In genomic region chr9:46735664-46736067, GRCm38 (mm10) we compare ENCODE assay signal across 8 mouse cellular contexts.
DNase-seq lines count a peak whose midpoint lies in the region; ATAC-seq lines count a peak whose summit lies in the region.

No protein-coding gene starts in this region.

- no peak overlapping the region for H3K27ac ChIP-seq in hindbrain, embryonic 13.5 days

- no peak overlapping the region for H3K4me3 ChIP-seq in hindbrain, embryonic 13.5 days

- 5% methylated on average over 4 of the region's 4 CpGs for WGBS in hindbrain, embryonic 13.5 days

- no peak overlapping the region for H3K4me2 ChIP-seq in hindbrain, embryonic 13.5 days

- peaks cover 30% of the 10 kb centered on the region for H3K4me1 ChIP-seq in hindbrain, embryonic 13.5 days (replicated peaks)

- peak; percentile 82 for DNase-seq in R1 (ENCODE audit: low read depth, low spot score)
- DNase-seq in cerebellum, adult 9-11 months, result peak; percentile 87
- peak; percentile 67 to 85 for DNase-seq in frontal cortex, postnatal 10 days (ENCODE audit: low spot score in 2 of 2)
- DNase-seq in layer of hippocampus, postnatal 10 days (ENCODE audit: low spot score in 2 of 2), result peak; percentile 94 to 95
- peak; percentile 88 for DNase-seq in lung, postnatal 36 days
- DNase-seq in right cerebral cortex, postnatal 10 days (ENCODE audit: low spot score in 2 of 2), result peak; percentile 85 to 92
- DNase-seq in urinary bladder, postnatal 10 days (ENCODE audit: low spot score), result peak; percentile 59

- peak; percentile 32; the same call in 1 of the 2 replicates for ATAC-seq in hindbrain, embryonic 13.5 days (ENCODE audit: low FRiP score)

- no peaks in the 10 kb centered on the region for H3K9me3 ChIP-seq in hindbrain, embryonic 13.5 days

- H3K27me3 ChIP-seq in hindbrain, embryonic 13.5 days, result 0 out of 2 replicates have a peak, but pooled peaks cover 8% of the 10 kb centered on the region

- H3K36me3 ChIP-seq in hindbrain, embryonic 13.5 days, result no peaks in the 10 kb centered on the region

- no peak overlapping the region for H3K9ac ChIP-seq in hindbrain, embryonic 13.5 days
